Mouse (Mus musculus): Measurements from ENCODE around the gene Sapcd2. TPM values are rescaled to one million over a fixed set of nuclear protein-coding genes. Genes with fewer than 3 reads are reported as not detected.

Gene Sapcd2
- polyA plus RNA-seq, 1 experiment: 1.1 TPM

DNA sequence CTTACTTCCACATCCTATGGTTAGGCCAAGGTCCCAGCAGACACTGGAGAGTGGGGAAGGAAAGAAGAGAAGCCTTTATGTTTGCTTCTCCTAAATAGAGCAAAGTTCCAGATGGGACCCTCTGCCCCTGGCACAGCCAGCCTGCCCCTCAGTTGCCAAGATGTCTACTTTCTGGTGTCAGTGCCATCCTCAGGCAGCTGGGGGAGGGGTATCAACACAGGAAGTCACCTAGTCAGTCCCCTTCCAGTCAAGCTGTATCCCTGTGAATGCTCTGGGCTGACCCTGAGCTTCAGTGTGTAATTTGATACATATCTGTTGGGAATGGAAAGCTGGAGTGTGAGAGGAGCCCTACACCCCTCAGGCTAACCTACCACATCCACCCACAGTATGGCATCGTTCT is 24.9 kb downstream of the Sapcd2 start:
- no peak overlapping the region for H3K27ac ChIP-seq (ENCODE audit: control insufficient read depth, insufficient read depth, low read depth, low read length)
- H3K36me3 ChIP-seq (ENCODE audit: control insufficient read depth, insufficient read depth, low read length): no peaks in the 10 kb centered on the region
- no peak overlapping the region for H3K4me3 ChIP-seq (ENCODE audit: control insufficient read depth, low read depth, low read length)
- peaks cover 10% of the 10 kb centered on the region for H3K4me1 ChIP-seq (ENCODE audit: control insufficient read depth, insufficient read depth, low read length)
- no peak for TF ChIP-seq CTCF (IDR thresholded peaks at IDR 0.05; ENCODE audit: control insufficient read depth, insufficient read depth, insufficient replicate concordance, low read depth, low read length)
- no peak for TF ChIP-seq POLR2A (IDR thresholded peaks at IDR 0.05; ENCODE audit: control insufficient read depth, low read depth, low read length)
- no peaks in the 10 kb centered on the region for H3K27me3 ChIP-seq (ENCODE audit: control insufficient read depth, insufficient read depth, low read length)

DNA sequence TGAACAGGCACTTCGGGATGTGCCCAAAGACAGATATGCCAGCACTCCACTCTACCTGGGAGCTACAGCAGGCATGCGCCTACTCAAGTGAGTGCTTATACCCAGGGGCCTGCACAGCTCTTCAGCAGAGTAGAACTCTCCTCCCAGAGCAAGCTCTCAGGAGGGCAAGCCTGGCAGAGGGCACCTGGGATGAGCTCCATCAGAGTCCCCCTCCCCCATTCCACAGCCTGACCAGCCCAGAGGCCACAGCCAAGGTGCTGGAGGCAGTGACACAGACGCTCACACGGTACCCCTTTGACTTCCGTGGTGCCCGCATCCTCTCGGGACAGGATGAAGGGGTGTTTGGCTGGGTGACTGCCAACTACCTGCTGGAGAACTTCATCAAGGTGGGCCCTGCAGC is 25.9 kb downstream of the Sapcd2 start:
- H3K4me3 ChIP-seq (ENCODE audit: control insufficient read depth, low read depth, low read length): no peak overlapping the region
- H3K36me3 ChIP-seq (ENCODE audit: control insufficient read depth, insufficient read depth, low read length): no peaks in the 10 kb centered on the region
- H3K4me1 ChIP-seq (ENCODE audit: control insufficient read depth, insufficient read depth, low read length): peaks cover 15% of the 10 kb centered on the region
- H3K27ac ChIP-seq (ENCODE audit: control insufficient read depth, insufficient read depth, low read depth, low read length): no peak overlapping the region
- H3K27me3 ChIP-seq (ENCODE audit: control insufficient read depth, insufficient read depth, low read length): no peaks in the 10 kb centered on the region
- no peak for TF ChIP-seq CTCF (IDR thresholded peaks at IDR 0.05; ENCODE audit: control insufficient read depth, insufficient read depth, insufficient replicate concordance, low read depth, low read length)
- no peak for TF ChIP-seq POLR2A (IDR thresholded peaks at IDR 0.05; ENCODE audit: control insufficient read depth, low read depth, low read length)

DNA sequence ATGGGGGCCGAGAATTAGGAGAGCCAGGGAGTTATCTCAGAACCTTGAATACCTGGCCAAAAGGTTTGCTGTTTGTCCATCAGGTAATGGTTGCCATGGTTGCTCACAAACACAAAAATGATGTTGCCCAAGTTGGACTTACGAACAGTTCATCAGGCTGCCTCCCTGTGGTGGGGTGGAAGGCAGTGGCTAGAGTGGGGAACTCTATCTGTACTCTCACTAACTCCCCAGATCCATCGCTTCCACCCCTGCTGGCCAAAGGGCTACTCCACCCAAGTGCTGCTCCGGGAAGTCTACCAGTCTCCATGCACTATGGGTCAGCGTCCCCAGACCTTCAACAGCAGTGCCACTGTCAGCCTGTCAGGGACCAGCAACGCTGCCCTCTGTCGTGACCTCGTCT is 26.9 kb downstream of the Sapcd2 start, which contains the start of gene Npdc1:
Npdc1 (plus strand) TSS at position 301 of the 400 bp plus-strand sequence.
- no peaks in the 10 kb centered on the region for H3K36me3 ChIP-seq (ENCODE audit: control insufficient read depth, insufficient read depth, low read length)
- peaks cover 18% of the 10 kb centered on the region for H3K4me1 ChIP-seq (ENCODE audit: control insufficient read depth, insufficient read depth, low read length)
- no peaks in the 10 kb centered on the region for H3K27me3 ChIP-seq (ENCODE audit: control insufficient read depth, insufficient read depth, low read length)
- H3K4me3 ChIP-seq (ENCODE audit: control insufficient read depth, low read depth, low read length): no peak within 1 kb of the TSS
- H3K27ac ChIP-seq (ENCODE audit: control insufficient read depth, insufficient read depth, low read depth, low read length): no peak within 1 kb of the TSS
- no peak for TF ChIP-seq POLR2A (IDR thresholded peaks at IDR 0.05; ENCODE audit: control insufficient read depth, low read depth, low read length)
- TF ChIP-seq CTCF (IDR thresholded peaks at IDR 0.05; ENCODE audit: control insufficient read depth, insufficient read depth, insufficient replicate concordance, low read depth, low read length): no peak

GRCm38 (mm10) chr2:25400291-25400690 is 28.2 kb downstream of the Sapcd2 start:
- Histone ChIP-seq H3K27ac (ENCODE audit: control insufficient read depth, insufficient read depth, low read depth, low read length) (no peak overlapping the region), H3K4me3 (ENCODE audit: control insufficient read depth, low read depth, low read length) (peak overlapping the region; percentile 33), H3K4me1 (ENCODE audit: control insufficient read depth, insufficient read depth, low read length) (peaks cover 18% of the 10 kb centered on the region), H3K36me3 (ENCODE audit: control insufficient read depth, insufficient read depth, low read length) (no peaks in the 10 kb centered on the region), H3K27me3 (ENCODE audit: control insufficient read depth, insufficient read depth, low read length) (no peaks in the 10 kb centered on the region)
- TF ChIP-seq CTCF (IDR thresholded peaks at IDR 0.05; ENCODE audit: control insufficient read depth, insufficient read depth, insufficient replicate concordance, low read depth, low read length) (no peak), POLR2A (IDR thresholded peaks at IDR 0.05; ENCODE audit: control insufficient read depth, low read depth, low read length) (no peak)

DNA sequence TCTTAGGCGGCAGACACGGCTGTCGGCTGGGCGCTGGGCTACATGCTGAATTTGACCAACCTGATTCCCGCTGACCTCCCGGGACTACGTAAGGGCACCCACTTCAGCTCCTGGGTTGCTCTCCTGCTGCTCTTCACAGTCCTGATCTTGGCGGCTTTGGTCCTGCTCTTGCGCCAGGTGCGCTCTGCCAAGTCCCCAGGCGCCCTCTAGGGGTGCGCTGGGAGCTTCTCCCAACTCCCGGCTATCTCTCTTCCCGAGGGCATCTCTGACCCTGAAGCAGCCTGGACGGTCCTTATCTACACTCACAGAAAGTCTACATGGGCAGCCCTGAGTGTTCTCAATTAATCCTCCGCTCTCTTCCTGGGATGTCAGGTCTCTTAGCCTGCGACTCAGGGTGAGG is 28.6 kb downstream of the Sapcd2 start:
- Histone ChIP-seq H3K27ac (ENCODE audit: control insufficient read depth, insufficient read depth, low read depth, low read length) (no peak overlapping the region), H3K36me3 (ENCODE audit: control insufficient read depth, insufficient read depth, low read length) (no peaks in the 10 kb centered on the region), H3K4me3 (ENCODE audit: control insufficient read depth, low read depth, low read length) (peak overlapping the region; percentile 33), H3K4me1 (ENCODE audit: control insufficient read depth, insufficient read depth, low read length) (peaks cover 15% of the 10 kb centered on the region), H3K27me3 (ENCODE audit: control insufficient read depth, insufficient read depth, low read length) (no peaks in the 10 kb centered on the region)
- TF ChIP-seq CTCF (IDR thresholded peaks at IDR 0.05; ENCODE audit: control insufficient read depth, insufficient read depth, insufficient replicate concordance, low read depth, low read length) (peak; percentile 37; the same call in 1 of the 2 replicates), POLR2A (IDR thresholded peaks at IDR 0.05; ENCODE audit: control insufficient read depth, low read depth, low read length) (no peak)

- H3K4me3 ChIP-seq (ENCODE audit: control insufficient read depth, low read depth, low read length): peak overlapping the region; percentile 86
- no peaks in the 10 kb centered on the region for H3K36me3 ChIP-seq (ENCODE audit: control insufficient read depth, insufficient read depth, low read length)
- TF ChIP-seq CTCF (IDR thresholded peaks at IDR 0.05; ENCODE audit: control insufficient read depth, insufficient read depth, insufficient replicate concordance, low read depth, low read length): peak; percentile 59; the same call in 1 of the 2 replicates
- no peak for TF ChIP-seq POLR2A (IDR thresholded peaks at IDR 0.05; ENCODE audit: control insufficient read depth, low read depth, low read length)
- no peaks in the 10 kb centered on the region for H3K27me3 ChIP-seq (ENCODE audit: control insufficient read depth, insufficient read depth, low read length)
- no peak overlapping the region for H3K27ac ChIP-seq (ENCODE audit: control insufficient read depth, insufficient read depth, low read depth, low read length)
- H3K4me1 ChIP-seq (ENCODE audit: control insufficient read depth, insufficient read depth, low read length): peaks cover 8% of the 10 kb centered on the region
Observed at GRCm38 (mm10) chr2:25402377-25402971, 30.4 kb downstream of the Sapcd2 start.

DNA sequence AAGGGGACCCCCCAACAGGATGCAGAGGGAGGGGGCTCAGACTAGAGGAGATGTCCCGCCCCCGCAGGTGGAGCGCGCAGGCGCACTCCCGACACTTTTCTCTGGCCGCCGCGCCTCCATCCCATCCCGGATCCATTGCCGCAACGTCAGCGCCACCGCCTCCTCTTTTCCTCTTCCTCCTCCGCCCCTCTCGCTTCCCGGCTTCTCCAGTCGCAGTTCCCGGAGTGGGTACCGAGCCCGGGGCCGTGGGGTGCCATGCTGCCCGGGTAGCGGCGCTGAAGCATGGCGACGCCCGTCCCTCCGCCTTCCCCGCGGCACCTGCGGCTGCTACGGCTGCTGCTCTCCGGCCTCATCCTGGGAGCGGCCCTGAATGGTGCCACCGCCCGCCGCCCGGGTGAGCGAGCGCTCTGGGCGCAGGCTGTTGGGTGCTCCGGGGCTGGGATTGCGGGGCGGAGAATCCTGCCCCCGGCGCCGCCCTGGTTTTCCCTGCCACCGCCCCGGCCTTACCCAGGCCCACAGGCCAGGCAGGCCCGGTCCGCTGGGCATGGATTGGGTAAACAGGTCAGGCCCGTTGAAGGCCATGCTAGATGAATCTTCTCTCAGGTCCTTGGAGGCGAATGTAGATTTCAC is 31.0 kb downstream of the Sapcd2 start:
- Histone ChIP-seq H3K27me3 (ENCODE audit: control insufficient read depth, insufficient read depth, low read length) (no peaks in the 10 kb centered on the region), H3K4me1 (ENCODE audit: control insufficient read depth, insufficient read depth, low read length) (peaks cover 8% of the 10 kb centered on the region), H3K27ac (ENCODE audit: control insufficient read depth, insufficient read depth, low read depth, low read length) (no peak overlapping the region), H3K36me3 (ENCODE audit: control insufficient read depth, insufficient read depth, low read length) (no peaks in the 10 kb centered on the region), H3K4me3 (ENCODE audit: control insufficient read depth, low read depth, low read length) (peak overlapping the region; percentile 86)
- peak; percentile 46 for TF ChIP-seq POLR2A (IDR thresholded peaks at IDR 0.05; ENCODE audit: control insufficient read depth, low read depth, low read length)
- no peak for TF ChIP-seq CTCF (IDR thresholded peaks at IDR 0.05; ENCODE audit: control insufficient read depth, insufficient read depth, insufficient replicate concordance, low read depth, low read length)

Measured in testis, adult 2 months (tissue).